Mouse (Mus musculus): ENCODE data around the gene Sesn1. TPM values are rescaled to one million over a fixed set of nuclear protein-coding genes. Genes with fewer than 3 reads are reported as not detected.

Sesn1 gene
- polyA plus RNA-seq, 1 experiment from 2014 or later, result 16.4 TPM

DNA sequence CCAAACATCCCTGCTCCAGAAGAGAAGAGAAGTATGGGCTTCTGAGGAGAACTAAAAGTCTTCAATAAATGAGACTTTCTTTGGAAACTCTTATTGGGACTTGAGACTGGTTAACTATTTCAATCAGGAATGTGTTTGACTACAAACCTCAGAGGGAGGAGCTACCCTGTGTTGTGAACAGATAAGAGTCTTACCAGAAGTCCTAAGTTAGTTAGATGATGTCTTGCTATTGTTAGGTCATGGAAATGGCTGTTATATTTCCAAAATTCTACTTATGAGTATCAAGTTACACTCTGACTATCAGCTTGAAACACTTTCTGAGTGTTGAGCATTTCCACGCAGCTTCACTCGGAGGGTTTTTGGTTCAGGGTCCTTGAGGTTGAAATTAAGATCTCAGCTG is 39.0 kb downstream of the Sesn1 start:
- no peak for ATAC-seq
- Histone ChIP-seq H3K4me2 (ENCODE audit: low read depth, low read length) (no peak overlapping the region), H3K9ac (replicated peaks) (no peak overlapping the region), H3K4me1 (ENCODE audit: insufficient read depth) (no peaks in the 10 kb centered on the region), H3K4me3 (ENCODE audit: low read depth, low read length) (no peak overlapping the region), H3K27ac (ENCODE audit: low read depth) (no peak overlapping the region), H3K9me3 (ENCODE audit: low read length) (no peaks in the 10 kb centered on the region), H3K27me3 (ENCODE audit: insufficient read depth, low read length) (no peaks in the 10 kb centered on the region), H3K36me3 (replicated peaks; ENCODE audit: insufficient read depth, low read length) (peaks cover 2% of the 10 kb centered on the region; the same call in 1 of the 2 replicates)
- 65% methylated on average over 2 of the region's 2 CpGs for WGBS (ENCODE audit: insufficient replicate concordance)
- DNase-seq, result no peak
- TF ChIP-seq EP300 (IDR thresholded peaks at IDR 0.05; ENCODE audit: low read depth) (no peak), CTCF (IDR thresholded peaks at IDR 0.05; ENCODE audit: low read depth) (no peak)

DNA sequence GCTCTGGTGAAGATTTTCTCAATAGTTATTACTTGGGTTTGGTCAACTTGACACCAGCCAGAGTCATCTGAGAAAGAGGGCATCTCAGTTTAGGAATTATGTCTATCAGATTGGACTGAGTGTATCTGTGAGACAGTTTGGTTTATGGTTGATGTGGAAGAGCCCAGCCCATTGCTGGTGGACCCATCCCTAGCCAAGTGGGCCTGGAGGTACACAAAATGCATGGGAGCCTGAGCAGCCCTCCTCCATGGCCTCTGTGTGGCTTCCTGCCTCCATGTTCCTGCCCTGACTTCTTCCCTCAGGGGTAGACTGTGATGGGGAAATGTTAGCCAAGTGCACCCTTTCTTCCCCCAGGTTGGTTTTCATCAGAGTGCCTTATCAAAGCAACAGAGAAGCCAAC is 50.1 kb downstream of the Sesn1 start:
- H3K4me3 ChIP-seq (ENCODE audit: low read depth, low read length), result no peak overlapping the region
- DNase-seq (no peak), ATAC-seq (no peak)
- no peak overlapping the region for H3K4me2 ChIP-seq (ENCODE audit: low read depth, low read length)
- no peaks in the 10 kb centered on the region for H3K27me3 ChIP-seq (ENCODE audit: insufficient read depth, low read length)
- H3K9ac ChIP-seq (replicated peaks), result no peak overlapping the region
- H3K36me3 ChIP-seq (replicated peaks; ENCODE audit: insufficient read depth, low read length), result no peaks in the 10 kb centered on the region
- no peaks in the 10 kb centered on the region for H3K4me1 ChIP-seq (ENCODE audit: insufficient read depth)
- no peaks in the 10 kb centered on the region for H3K9me3 ChIP-seq (ENCODE audit: low read length)
- no peak overlapping the region for H3K27ac ChIP-seq (ENCODE audit: low read depth)
- no peak for TF ChIP-seq CTCF (IDR thresholded peaks at IDR 0.05; ENCODE audit: low read depth)
- TF ChIP-seq EP300 (IDR thresholded peaks at IDR 0.05; ENCODE audit: low read depth), result no peak

DNA sequence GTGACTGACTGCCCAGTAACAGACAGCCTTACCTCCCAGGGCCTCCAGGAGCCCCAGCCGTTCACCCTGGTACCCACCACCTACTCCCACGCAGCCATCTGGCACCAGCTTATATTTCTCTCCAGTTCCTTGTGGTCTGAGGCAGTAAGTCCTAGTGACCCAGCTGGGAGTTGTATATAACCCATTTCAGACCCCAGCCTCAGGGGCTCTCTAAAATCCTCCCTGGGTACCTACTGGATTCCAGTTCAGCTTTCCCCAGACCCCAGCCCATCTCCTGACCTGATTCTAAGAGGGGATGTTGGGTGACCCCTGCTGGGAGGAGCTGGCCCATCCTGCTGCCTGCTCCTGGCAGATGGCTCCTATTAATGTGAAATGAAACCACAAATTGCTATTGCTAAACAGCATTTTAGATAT is 50.5 kb downstream of the Sesn1 start:
- no peak overlapping the region for H3K4me3 ChIP-seq (ENCODE audit: low read depth, low read length)
- TF ChIP-seq CTCF (IDR thresholded peaks at IDR 0.05; ENCODE audit: low read depth) (no peak), EP300 (IDR thresholded peaks at IDR 0.05; ENCODE audit: low read depth) (no peak)
- no peaks in the 10 kb centered on the region for H3K4me1 ChIP-seq (ENCODE audit: insufficient read depth)
- DNase-seq, result no peak
- 88% methylated on average over 2 of the region's 2 CpGs for WGBS (ENCODE audit: insufficient replicate concordance)
- H3K4me2 ChIP-seq (ENCODE audit: low read depth, low read length), result no peak overlapping the region
- no peak overlapping the region for H3K9ac ChIP-seq (replicated peaks)
- no peak for ATAC-seq
- H3K9me3 ChIP-seq (ENCODE audit: low read length), result no peaks in the 10 kb centered on the region
- H3K27ac ChIP-seq (ENCODE audit: low read depth), result no peak overlapping the region
- no peaks in the 10 kb centered on the region for H3K27me3 ChIP-seq (ENCODE audit: insufficient read depth, low read length)
- H3K36me3 ChIP-seq (replicated peaks; ENCODE audit: insufficient read depth, low read length), result no peaks in the 10 kb centered on the region

DNA sequence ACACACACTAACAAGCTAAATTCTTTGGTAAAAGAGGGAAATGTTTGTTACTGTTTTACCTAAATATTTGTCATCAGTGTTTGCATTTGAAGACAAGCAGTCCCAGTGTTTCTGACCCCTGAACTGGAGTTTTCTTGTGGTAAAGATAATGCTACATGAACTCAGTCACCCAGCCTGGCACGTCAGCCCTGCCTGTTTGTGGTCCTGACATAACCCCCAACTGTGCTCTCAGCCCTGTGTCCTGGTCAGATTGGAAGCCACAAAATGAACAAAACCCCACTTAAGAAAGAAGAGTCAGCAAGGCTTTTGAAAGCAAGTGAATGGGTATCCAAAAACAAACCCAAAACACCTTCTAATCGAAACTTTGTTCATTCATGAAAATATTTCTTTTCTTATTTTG is 53.3 kb downstream of the Sesn1 start:
- Histone ChIP-seq H3K4me1 (ENCODE audit: insufficient read depth) (peaks cover 2% of the 10 kb centered on the region; the same call in 1 of the 2 replicates), H3K27ac (ENCODE audit: low read depth) (no peak overlapping the region), H3K9ac (replicated peaks) (no peak overlapping the region), H3K36me3 (replicated peaks; ENCODE audit: insufficient read depth, low read length) (no peaks in the 10 kb centered on the region), H3K27me3 (ENCODE audit: insufficient read depth, low read length) (no peaks in the 10 kb centered on the region), H3K4me2 (ENCODE audit: low read depth, low read length) (no peak overlapping the region), H3K4me3 (ENCODE audit: low read depth, low read length) (no peak overlapping the region), H3K9me3 (ENCODE audit: low read length) (no peaks in the 10 kb centered on the region)
- TF ChIP-seq CTCF (IDR thresholded peaks at IDR 0.05; ENCODE audit: low read depth), result no peak
- TF ChIP-seq EP300 (IDR thresholded peaks at IDR 0.05; ENCODE audit: low read depth), result no peak
- DNase-seq (no peak), ATAC-seq (no peak)
- WGBS (ENCODE audit: insufficient replicate concordance), result 59% methylated on average over 2 of the region's 2 CpGs

GRCm38 (mm10) chr10:41866069-41866837 is 56.5 kb downstream of the Sesn1 start:
- H3K9me3 ChIP-seq (ENCODE audit: low read length), result no peaks in the 10 kb centered on the region
- no peak overlapping the region for H3K4me2 ChIP-seq (ENCODE audit: low read depth, low read length)
- H3K36me3 ChIP-seq (replicated peaks; ENCODE audit: insufficient read depth, low read length), result no peaks in the 10 kb centered on the region
- ATAC-seq (no peak), DNase-seq (no peak)
- 70% methylated on average over 3 of the region's 3 CpGs for WGBS (ENCODE audit: insufficient replicate concordance)
- H3K4me3 ChIP-seq (ENCODE audit: low read depth, low read length), result no peak overlapping the region
- no peak overlapping the region for H3K27ac ChIP-seq (ENCODE audit: low read depth)
- no peak overlapping the region for H3K9ac ChIP-seq (replicated peaks)
- peaks cover 10% of the 10 kb centered on the region for H3K4me1 ChIP-seq (ENCODE audit: insufficient read depth)
- TF ChIP-seq EP300 (IDR thresholded peaks at IDR 0.05; ENCODE audit: low read depth) (no peak), CTCF (IDR thresholded peaks at IDR 0.05; ENCODE audit: low read depth) (no peak)
- H3K27me3 ChIP-seq (ENCODE audit: insufficient read depth, low read length), result no peaks in the 10 kb centered on the region

- no peaks in the 10 kb centered on the region for H3K27me3 ChIP-seq (ENCODE audit: insufficient read depth, low read length)
- ATAC-seq, result no peak
- DNase-seq, result no peak
- no peak overlapping the region for H3K27ac ChIP-seq (ENCODE audit: low read depth)
- H3K9me3 ChIP-seq (ENCODE audit: low read length), result no peaks in the 10 kb centered on the region
- no peak overlapping the region for H3K4me3 ChIP-seq (ENCODE audit: low read depth, low read length)
- H3K36me3 ChIP-seq (replicated peaks; ENCODE audit: insufficient read depth, low read length), result no peaks in the 10 kb centered on the region
- no peak overlapping the region for H3K4me2 ChIP-seq (ENCODE audit: low read depth, low read length)
- TF ChIP-seq EP300 (IDR thresholded peaks at IDR 0.05; ENCODE audit: low read depth) (no peak), CTCF (IDR thresholded peaks at IDR 0.05; ENCODE audit: low read depth) (no peak)
- H3K4me1 ChIP-seq (ENCODE audit: insufficient read depth), result peaks cover 12% of the 10 kb centered on the region
- no peak overlapping the region for H3K9ac ChIP-seq (replicated peaks)
Observed at GRCm38 (mm10) chr10:41866838-41867154, 57.1 kb downstream of the Sesn1 start.

DNA sequence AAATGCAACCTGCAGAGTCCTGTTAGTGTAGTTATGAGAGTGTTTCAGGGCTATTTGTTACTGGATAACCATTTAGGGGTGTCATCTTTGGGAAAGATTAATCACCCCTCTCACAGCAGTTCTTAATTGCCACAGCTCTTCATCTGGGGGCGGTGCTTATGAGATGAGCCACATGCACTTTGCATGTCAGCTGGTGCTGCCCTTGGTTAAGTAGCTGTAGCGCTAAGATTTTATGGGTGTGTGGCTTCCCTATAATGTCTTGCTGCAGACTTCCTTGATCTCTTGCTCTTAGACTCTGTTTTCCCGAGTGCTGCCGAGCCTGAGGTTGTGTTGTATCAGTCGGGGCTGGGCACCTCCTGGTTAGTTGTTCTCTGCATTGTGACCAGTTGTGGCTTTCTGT is 58.2 kb downstream of the Sesn1 start:
- 47% methylated on average over 5 of the region's 5 CpGs for WGBS (ENCODE audit: insufficient replicate concordance)
- Histone ChIP-seq H3K4me1 (ENCODE audit: insufficient read depth) (peaks cover 13% of the 10 kb centered on the region), H3K27me3 (ENCODE audit: insufficient read depth, low read length) (no peaks in the 10 kb centered on the region), H3K4me3 (ENCODE audit: low read depth, low read length) (no peak overlapping the region), H3K9me3 (ENCODE audit: low read length) (no peaks in the 10 kb centered on the region), H3K9ac (replicated peaks) (no peak overlapping the region), H3K36me3 (replicated peaks; ENCODE audit: insufficient read depth, low read length) (no peaks in the 10 kb centered on the region), H3K4me2 (ENCODE audit: low read depth, low read length) (no peak overlapping the region), H3K27ac (ENCODE audit: low read depth) (no peak overlapping the region)
- TF ChIP-seq CTCF (IDR thresholded peaks at IDR 0.05; ENCODE audit: low read depth) (no peak), EP300 (IDR thresholded peaks at IDR 0.05; ENCODE audit: low read depth) (no peak)
- ATAC-seq (no peak), DNase-seq (no peak)

Data from liver, postnatal 0 days (tissue).